Mouse (Mus musculus) thymus, adult 2 months (tissue): ENCODE measurements around the gene Esr1. TPM values are rescaled to one million over a fixed set of nuclear protein-coding genes. Genes with fewer than 3 reads are reported as not detected.
A peak's percentile ranks its signal among the peaks of the same experiment; 100 is the strongest.

Experiments
- DNase-seq: peaks from one replicate; pipeline ENCODE4 v3.0.0; 2021
- H3K27ac ChIP-seq: fragments of 200-500 bp; 2 replicates; pipeline ENCODE4 v1.5.1; 2012; ENCODE audit warnings: low read length, control low read depth; ENCODE audit not compliant: control insufficient read depth, insufficient read depth
- H3K27me3 ChIP-seq: fragments of 200-500 bp; 2 replicates; pipeline ENCODE4 v1.6.1; 2012; ENCODE audit warnings: mild to moderate bottlenecking, low read length, moderate library complexity, mixed read lengths; ENCODE audit not compliant: control insufficient read depth, insufficient read depth
- H3K36me3 ChIP-seq: fragments of 200-500 bp; 2 replicates; pipeline ENCODE4 v1.6.1; 2012; ENCODE audit warnings: mild to moderate bottlenecking, low read length, moderate library complexity; ENCODE audit not compliant: control insufficient read depth, insufficient read depth
- H3K4me1 ChIP-seq: fragments of 200-500 bp; replicated peaks from 2 replicates; pipeline ENCODE4 v1.6.1; 2012; ENCODE audit warnings: low read length; ENCODE audit not compliant: control insufficient read depth, insufficient read depth
- H3K4me3 ChIP-seq: fragments of 200-500 bp; 2 replicates; pipeline ENCODE4 v1.5.1; 2012; ENCODE audit warnings: mild to moderate bottlenecking, low read length, control low read depth, moderate library complexity; ENCODE audit not compliant: control insufficient read depth, insufficient read depth
- CTCF ChIP-seq: fragments of 200-500 bp; IDR thresholded peaks from 2 replicates; pipeline ENCODE4 v1.5.1; 2012; ENCODE audit warnings: mild to moderate bottlenecking, control low read depth, low read length, moderate library complexity, borderline replicate concordance; ENCODE audit not compliant: control insufficient read depth, poor library complexity, insufficient read depth; ENCODE audit errors: extremely low read depth
- POLR2A ChIP-seq: fragments of 200-500 bp; IDR thresholded peaks from 2 replicates; pipeline ENCODE4 v1.6.1; 2012; ENCODE audit warnings: mild to moderate bottlenecking, low read length, control low read depth, moderate library complexity; ENCODE audit not compliant: control insufficient read depth, poor library complexity, insufficient read depth; ENCODE audit errors: extremely low read depth
- WGBS: fragments of 180-500 bp; shearing (Covaris S2); methylation state at CpG from one replicate; pipeline ENCODE4 v1.1.7; 2018; 5-methylcytosine and 5-hydroxymethylcytosine counted together
- polyA plus RNA-seq: library from polyadenylated mRNA; depleted of rRNA; stranded (reverse); fragments of >200 nt; gene quantifications from 2 replicates; pipeline ENCODE4 v1.2.3, GENCODE M21; 2012

Gene Esr1
- polyA plus RNA-seq, 1 experiment, result 3.4 TPM

GRCm38 (mm10) chr10:4875076-4875737 is 263.8 kb downstream of the Esr1 start:
- no peak for DNase-seq
- Histone ChIP-seq H3K4me1 (no peaks in the 10 kb centered on the region), H3K4me3 (no peak overlapping the region), H3K27ac (no peak overlapping the region), H3K36me3 (no peaks in the 10 kb centered on the region), H3K27me3 (no peaks in the 10 kb centered on the region)
- 95% methylated on average over 8 of the region's 8 CpGs for WGBS
- TF ChIP-seq CTCF, result no peak
- TF ChIP-seq POLR2A, result no peak

GRCm38 (mm10) chr10:4881391-4881790 is 270.0 kb downstream of the Esr1 start:
- H3K4me3 ChIP-seq, result no peak overlapping the region
- 81% methylated on average over 1 of the region's 1 CpGs for WGBS
- DNase-seq, result no peak
- TF ChIP-seq CTCF (no peak), POLR2A (no peak)
- H3K27me3 ChIP-seq, result no peaks in the 10 kb centered on the region
- no peaks in the 10 kb centered on the region for H3K36me3 ChIP-seq
- H3K27ac ChIP-seq, result no peak overlapping the region
- no peaks in the 10 kb centered on the region for H3K4me1 ChIP-seq

- TF ChIP-seq CTCF, result no peak
- TF ChIP-seq POLR2A, result no peak
- Histone ChIP-seq H3K27me3 (no peaks in the 10 kb centered on the region), H3K27ac (no peak overlapping the region), H3K4me3 (no peak overlapping the region), H3K36me3 (no peaks in the 10 kb centered on the region), H3K4me1 (no peaks in the 10 kb centered on the region)
- WGBS, result 94% methylated on average over 3 of the region's 3 CpGs
- DNase-seq, result no peak
Observed at GRCm38 (mm10) chr10:4885506-4885905, 274.1 kb downstream of the Esr1 start.

GRCm38 (mm10) chr10:4885961-4886360 is 274.6 kb downstream of the Esr1 start:
- Histone ChIP-seq H3K27ac (no peak overlapping the region), H3K4me1 (no peaks in the 10 kb centered on the region), H3K4me3 (no peak overlapping the region), H3K27me3 (no peaks in the 10 kb centered on the region), H3K36me3 (no peaks in the 10 kb centered on the region)
- DNase-seq, result no peak
- WGBS, result 96% methylated on average over 8 of the region's 8 CpGs
- TF ChIP-seq CTCF, result no peak
- TF ChIP-seq POLR2A, result no peak

GRCm38 (mm10) chr10:4893475-4893874 is 282.1 kb downstream of the Esr1 start:
- H3K27me3 ChIP-seq, result no peaks in the 10 kb centered on the region
- DNase-seq, result no peak
- TF ChIP-seq CTCF (no peak), POLR2A (no peak)
- WGBS, result 53% methylated on average over 1 of the region's 1 CpGs
- no peak overlapping the region for H3K27ac ChIP-seq
- no peak overlapping the region for H3K4me3 ChIP-seq
- no peaks in the 10 kb centered on the region for H3K4me1 ChIP-seq
- no peaks in the 10 kb centered on the region for H3K36me3 ChIP-seq

GRCm38 (mm10) chr10:4897789-4898188 is 286.4 kb downstream of the Esr1 start:
- no peak overlapping the region for H3K4me3 ChIP-seq
- no peak overlapping the region for H3K27ac ChIP-seq
- no peak for DNase-seq
- no peaks in the 10 kb centered on the region for H3K27me3 ChIP-seq
- WGBS, result 96% methylated on average over 4 of the region's 4 CpGs
- H3K36me3 ChIP-seq, result no peaks in the 10 kb centered on the region
- peaks cover 5% of the 10 kb centered on the region for H3K4me1 ChIP-seq
- TF ChIP-seq CTCF (no peak), POLR2A (no peak)

GRCm38 (mm10) chr10:4900324-4900723 is 288.9 kb downstream of the Esr1 start:
- no peak for TF ChIP-seq POLR2A
- no peak for TF ChIP-seq CTCF
- H3K27me3 ChIP-seq, result no peaks in the 10 kb centered on the region
- peak overlapping the region; percentile 38; the same call in 1 of the 2 replicates for H3K27ac ChIP-seq
- WGBS, result 26% methylated on average over 7 of the region's 7 CpGs
- no peak overlapping the region for H3K4me3 ChIP-seq
- peaks cover 5% of the 10 kb centered on the region for H3K4me1 ChIP-seq
- peak; percentile 4 for DNase-seq
- no peaks in the 10 kb centered on the region for H3K36me3 ChIP-seq
